Mouse (Mus musculus): ENCODE measurements at regions not wholly inside any gene's neighbourhood (a gene's known extent, or its start where the extent isn't known, plus 50 kb on each side); places are given as distances from the start of the nearest gene placed in this dataset.

DNA sequence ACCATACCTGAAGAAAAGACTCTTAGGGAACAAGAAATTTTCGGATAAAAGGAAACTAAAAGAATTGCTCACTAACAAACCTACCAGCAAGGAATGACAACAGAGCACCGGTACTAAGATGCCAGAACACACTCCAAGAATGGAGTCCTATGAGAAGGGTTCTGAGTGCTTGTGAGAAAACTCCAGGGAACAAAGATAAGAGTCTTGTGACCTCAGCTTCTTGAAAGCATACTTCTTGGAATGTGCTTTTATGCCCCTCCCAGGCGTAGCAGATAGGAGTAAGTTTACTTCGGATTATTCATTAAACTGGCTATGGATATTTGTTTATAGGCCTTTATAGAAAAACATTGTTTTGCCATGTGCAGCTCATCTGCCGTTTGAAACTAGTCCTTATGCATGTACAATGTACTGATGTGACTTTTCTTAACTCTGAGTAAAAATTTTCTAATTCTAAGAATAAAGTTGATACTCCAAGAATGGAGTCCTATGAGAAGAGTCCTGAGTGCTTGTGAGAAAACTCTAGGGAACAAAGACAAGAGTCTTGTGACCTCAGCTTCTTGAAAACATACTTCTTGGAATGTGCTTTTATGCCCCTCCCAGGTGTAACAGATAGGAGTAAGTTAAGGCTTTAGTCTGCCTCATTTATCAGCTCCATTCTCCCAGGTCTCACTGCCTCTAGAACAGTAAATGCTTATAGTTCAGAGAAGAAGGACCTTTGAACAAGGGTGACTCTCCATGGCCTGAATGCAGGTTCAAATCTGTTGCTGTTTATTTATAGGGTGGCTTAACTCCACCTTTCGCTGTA, 150.8 kb upstream of the Kynu start:
- no peaks in the 10 kb centered on the region for H3K36me3 ChIP-seq (ENCODE audit: control insufficient read depth in 1 of 2, insufficient read depth in 2 of 2, low read length in 2 of 2)
- no peaks in the 10 kb centered on the region for H3K9me3 ChIP-seq (replicated peaks; ENCODE audit: insufficient read depth, low read length)
- H3K9ac ChIP-seq (ENCODE audit: control insufficient read depth, low read depth, low read length, poor library complexity, severe bottlenecking) = no peak overlapping the region
- TF ChIP-seq MAX (IDR thresholded peaks at IDR 0.05; ENCODE audit: low read length) = no peak
- no peak overlapping the region for H3K27ac ChIP-seq (ENCODE audit: control insufficient read depth, low read depth, low read length)
- no peaks in the 10 kb centered on the region for H3K27me3 ChIP-seq (ENCODE audit: control insufficient read depth in 1 of 2, insufficient read depth in 2 of 2, low read length in 2 of 2)
- no peak for DNase-seq (ENCODE audit: low read depth, low spot score)
- H3K4me1 ChIP-seq (ENCODE audit: control insufficient read depth in 1 of 2, insufficient read depth in 2 of 2, low read length in 2 of 2) = no peaks in the 10 kb centered on the region
- H3K79me2 ChIP-seq (ENCODE audit: control insufficient read depth, insufficient read depth, low read length, poor library complexity) = no peaks in the 10 kb centered on the region
- H3K4me3 ChIP-seq (ENCODE audit: control insufficient read depth in 1 of 2, insufficient read depth in 1 of 2, low read depth in 2 of 2, low read length in 2 of 2) = no peak overlapping the region

DNA sequence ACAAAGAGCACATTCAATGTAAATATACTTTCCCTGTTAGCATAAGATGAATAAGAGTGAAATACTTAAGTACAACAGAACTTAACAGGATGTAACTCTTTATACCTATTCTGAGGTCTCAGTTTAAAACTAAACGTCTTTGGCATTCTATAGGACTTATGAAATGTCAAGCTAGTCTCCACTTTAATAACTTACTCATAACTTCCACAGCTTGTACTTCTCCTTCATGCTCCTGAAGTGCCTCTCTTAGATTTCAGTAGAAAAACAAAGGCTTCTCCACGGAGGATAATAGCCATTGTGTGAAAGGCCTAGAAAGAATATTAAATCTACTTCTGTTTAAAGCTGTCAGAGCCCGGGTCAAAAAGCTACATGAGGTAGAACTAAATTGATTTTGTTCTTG, 117.9 kb upstream of the Kynu start:
- no peaks in the 10 kb centered on the region for H3K9me3 ChIP-seq (replicated peaks; ENCODE audit: insufficient read depth, low read length)
- H3K4me3 ChIP-seq (ENCODE audit: control insufficient read depth in 1 of 2, insufficient read depth in 1 of 2, low read depth in 2 of 2, low read length in 2 of 2) = no peak overlapping the region
- H3K9ac ChIP-seq (ENCODE audit: control insufficient read depth, low read depth, low read length, poor library complexity, severe bottlenecking) = no peak overlapping the region
- TF ChIP-seq MAX (IDR thresholded peaks at IDR 0.05; ENCODE audit: low read length) = no peak
- no peaks in the 10 kb centered on the region for H3K79me2 ChIP-seq (ENCODE audit: control insufficient read depth, insufficient read depth, low read length, poor library complexity)
- H3K36me3 ChIP-seq (ENCODE audit: control insufficient read depth in 1 of 2, insufficient read depth in 2 of 2, low read length in 2 of 2) = no peaks in the 10 kb centered on the region
- no peak overlapping the region for H3K27ac ChIP-seq (ENCODE audit: control insufficient read depth, low read depth, low read length)
- DNase-seq (ENCODE audit: low read depth, low spot score) = no peak
- H3K27me3 ChIP-seq (ENCODE audit: control insufficient read depth in 1 of 2, insufficient read depth in 2 of 2, low read length in 2 of 2) = no peaks in the 10 kb centered on the region
- H3K4me1 ChIP-seq (ENCODE audit: control insufficient read depth in 1 of 2, insufficient read depth in 2 of 2, low read length in 2 of 2) = no peaks in the 10 kb centered on the region

DNA sequence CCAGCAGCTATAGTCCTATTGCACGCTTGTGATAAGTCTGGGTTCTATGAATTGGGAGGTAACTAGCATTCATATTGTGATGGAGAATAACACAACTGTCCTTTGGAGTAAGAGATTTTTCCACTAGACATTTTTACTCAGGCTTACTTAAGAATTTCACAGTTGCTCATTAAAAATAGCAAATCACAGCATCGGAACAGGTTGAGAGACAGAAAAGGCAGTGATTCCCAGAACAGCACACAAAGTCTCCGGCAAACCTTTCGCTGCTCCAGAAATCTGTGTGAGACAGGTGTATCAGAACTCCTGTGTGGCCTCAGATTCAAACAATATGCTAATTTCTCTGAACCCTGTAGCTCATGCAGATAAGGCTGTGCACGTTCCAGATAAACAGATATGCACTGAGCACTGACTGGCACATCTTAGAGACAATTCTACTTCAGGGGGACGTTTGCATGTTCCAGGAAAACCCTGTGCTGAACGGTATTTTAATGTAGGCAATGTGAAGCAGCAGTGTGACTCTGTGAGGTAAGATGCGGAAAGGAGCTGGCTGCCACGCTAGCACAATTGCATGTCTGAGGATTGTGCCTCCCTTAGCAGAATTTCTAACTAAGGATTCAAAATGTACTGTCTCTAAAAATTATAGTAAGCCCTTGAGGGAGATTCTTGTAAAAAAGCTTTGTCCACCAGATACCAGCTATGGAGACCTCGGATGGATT, 99.8 kb upstream of the Kynu start:
- TF ChIP-seq MXI1 (IDR thresholded peaks at IDR 0.05; ENCODE audit: low read depth, low read length) = no peak
- TF ChIP-seq ZKSCAN1 (IDR thresholded peaks at IDR 0.05; ENCODE audit: low read depth, low read length) = no peak
- TF ChIP-seq RCOR1 (IDR thresholded peaks at IDR 0.05; ENCODE audit: low read depth, low read length) = no peak
- TF ChIP-seq TBP (IDR thresholded peaks at IDR 0.05; ENCODE audit: low read depth, low read length) = no peak
- TF ChIP-seq ETS1 (IDR thresholded peaks at IDR 0.05; ENCODE audit: low read depth, low read length) = no peak
- TF ChIP-seq MAZ (IDR thresholded peaks at IDR 0.05; ENCODE audit: low read depth, low read length) = no peak
- TF ChIP-seq UBTF (IDR thresholded peaks at IDR 0.05; ENCODE audit: borderline replicate concordance, insufficient read depth, low read depth, low read length) = no peak
- TF ChIP-seq ELF1 (IDR thresholded peaks at IDR 0.05; ENCODE audit: low read depth, low read length) = no peak
- no peak for TF ChIP-seq ZNF384 (IDR thresholded peaks at IDR 0.05; ENCODE audit: low read depth, low read length)
- TF ChIP-seq TCF12 (IDR thresholded peaks at IDR 0.05; ENCODE audit: low read depth, low read length) = no peak
- no peak for TF ChIP-seq POLR2A (IDR thresholded peaks at IDR 0.05; ENCODE audit: control insufficient read depth in 1 of 2, insufficient read depth in 1 of 2, low read depth in 1 of 2, low read length in 2 of 2, poor library complexity in 1 of 2)
- H3K36me3 ChIP-seq (ENCODE audit: control insufficient read depth in 1 of 2, insufficient read depth in 2 of 2, low read length in 2 of 2) = no peaks in the 10 kb centered on the region
- no peak for DNase-seq (ENCODE audit: low read depth, low spot score)
- H3K4me1 ChIP-seq (ENCODE audit: control insufficient read depth in 1 of 2, insufficient read depth in 2 of 2, low read length in 2 of 2) = no peaks in the 10 kb centered on the region
- no peak overlapping the region for H3K9ac ChIP-seq (ENCODE audit: control insufficient read depth, low read depth, low read length, poor library complexity, severe bottlenecking)
- H3K27ac ChIP-seq (ENCODE audit: control insufficient read depth, low read depth, low read length) = no peak overlapping the region
- H3K9me3 ChIP-seq (replicated peaks; ENCODE audit: insufficient read depth, low read length) = no peaks in the 10 kb centered on the region
- no peaks in the 10 kb centered on the region; a peak in 1 of 4 replicates for H3K27me3 ChIP-seq (ENCODE audit: control insufficient read depth in 1 of 2, insufficient read depth in 2 of 2, low read length in 2 of 2)
- no peak overlapping the region for H3K4me3 ChIP-seq (ENCODE audit: control insufficient read depth in 1 of 2, insufficient read depth in 1 of 2, low read depth in 2 of 2, low read length in 2 of 2)
- no peaks in the 10 kb centered on the region for H3K79me2 ChIP-seq (ENCODE audit: control insufficient read depth, insufficient read depth, low read length, poor library complexity)
